ENCODE assay signal across 26 mouse cellular contexts in genomic region chr6:127381148-127381888, GRCm38 (mm10).
"Had no signal": no experiment of that assay in that cellular context is flagged by ENCODE, and none has a peak within 500 bp of the region (broad histone marks: within the 10 kb centered on the region; RNA-seq: fewer than 3 reads in every experiment).

No protein-coding gene starts in this region.

- H3K36me3 ChIP-seq: heart, embryonic 13.5 days; heart, embryonic 15.5 days; hindbrain, embryonic 10.5 days; hindbrain, embryonic 12.5 days; kidney, embryonic 15.5 days; limb, embryonic 10.5 days; limb, embryonic 12.5 days had no signal

- H3K9me3 ChIP-seq: heart, embryonic 13.5 days; heart, embryonic 15.5 days; hindbrain, embryonic 10.5 days; hindbrain, embryonic 12.5 days; kidney, embryonic 15.5 days; limb, embryonic 10.5 days; limb, embryonic 12.5 days had no signal

- H3K9ac ChIP-seq: heart, embryonic 13.5 days; heart, embryonic 15.5 days; hindbrain, embryonic 12.5 days; hindbrain, embryonic 14.5 days; kidney, embryonic 15.5 days; limb, embryonic 12.5 days had no signal

- DNase-seq: gastrocnemius, adult 2 months; gastrocnemius, postnatal 10 days; gastrocnemius, postnatal 25 days; heart, adult 2 months; heart, postnatal 4 days; kidney, adult 11 months; kidney, adult 2 months; kidney, adult 9 months; kidney, postnatal 14 days; kidney, postnatal 36 days; layer of hippocampus, adult 9-11 months; layer of hippocampus, postnatal 36 days; liver had no signal

- ATAC-seq: hindbrain, embryonic 16.5 days; inflammation-experienced regulatory T-cells, adult 6 months had no signal

- H3K27ac ChIP-seq: gastrocnemius, adult 2 months; heart, adult 2 months; heart, embryonic 13.5 days; heart, embryonic 15.5 days; hindbrain, embryonic 10.5 days; hindbrain, embryonic 12.5 days; hindbrain, embryonic 14.5 days; kidney, embryonic 15.5 days; kidney, postnatal 0 days; limb, embryonic 10.5 days; limb, embryonic 12.5 days had no signal

- H3K27me3 ChIP-seq: heart, embryonic 13.5 days; heart, embryonic 15.5 days; hindbrain, embryonic 12.5 days; kidney, embryonic 15.5 days; limb, embryonic 12.5 days had no signal

- H3K4me1 ChIP-seq: hindbrain, embryonic 12.5 days; kidney, embryonic 15.5 days; limb, embryonic 10.5 days; limb, embryonic 12.5 days had no signal

- H3K4me2 ChIP-seq: heart, embryonic 11.5 days; heart, embryonic 13.5 days; heart, embryonic 15.5 days; hindbrain, embryonic 12.5 days; hindbrain, embryonic 14.5 days; kidney, embryonic 15.5 days; limb, embryonic 12.5 days; liver, embryonic 11.5 days had no signal

- H3K4me3 ChIP-seq: gastrocnemius, adult 2 months; heart, adult 2 months; heart, embryonic 13.5 days; heart, embryonic 15.5 days; hindbrain, embryonic 10.5 days; hindbrain, embryonic 12.5 days; kidney, embryonic 15.5 days; limb, embryonic 10.5 days; limb, embryonic 12.5 days had no signal
